Mouse (Mus musculus) neural tube, embryonic 13.5 days (tissue): Measurements from ENCODE around the gene Slc22a3. TPM values are rescaled to one million over a fixed set of nuclear protein-coding genes. Genes with fewer than 3 reads are reported as not detected.

Experiments used
- polyA plus RNA-seq: library from polyadenylated mRNA; unstranded; fragments of >200 nt; fragmentation: Nextera tagmentation; extraction: Ambion mirVana; gene quantifications from 2 replicates; pipeline ENCODE4 v1.2.1, GENCODE M21; 2015

The Slc22a3 gene
- polyA plus RNA-seq, 1 experiment from 2014 or later, result 0.78 TPM

Other genes with a start within 250 kb of the Slc22a3 start
- gene Map3k4, start 188.9 kb downstream of the Slc22a3 start, polyA plus RNA-seq, result 35.8 and 41.7 TPM in 2 replicates
- 0.11 TPM in 1 of 2 replicates, not detected in the other for gene Plg, start 129.1 kb downstream of the Slc22a3 start, polyA plus RNA-seq
- gene Slc22a2, start 76.4 kb upstream of the Slc22a3 start, polyA plus RNA-seq, result 0.18 and 0.31 TPM in 2 replicates
- not detected in 2 replicates for gene Slc22a1, start 168.1 kb upstream of the Slc22a3 start, polyA plus RNA-seq